Mouse (Mus musculus): Measurements from ENCODE around the gene A430033K04Rik.

The A430033K04Rik gene

DNA sequence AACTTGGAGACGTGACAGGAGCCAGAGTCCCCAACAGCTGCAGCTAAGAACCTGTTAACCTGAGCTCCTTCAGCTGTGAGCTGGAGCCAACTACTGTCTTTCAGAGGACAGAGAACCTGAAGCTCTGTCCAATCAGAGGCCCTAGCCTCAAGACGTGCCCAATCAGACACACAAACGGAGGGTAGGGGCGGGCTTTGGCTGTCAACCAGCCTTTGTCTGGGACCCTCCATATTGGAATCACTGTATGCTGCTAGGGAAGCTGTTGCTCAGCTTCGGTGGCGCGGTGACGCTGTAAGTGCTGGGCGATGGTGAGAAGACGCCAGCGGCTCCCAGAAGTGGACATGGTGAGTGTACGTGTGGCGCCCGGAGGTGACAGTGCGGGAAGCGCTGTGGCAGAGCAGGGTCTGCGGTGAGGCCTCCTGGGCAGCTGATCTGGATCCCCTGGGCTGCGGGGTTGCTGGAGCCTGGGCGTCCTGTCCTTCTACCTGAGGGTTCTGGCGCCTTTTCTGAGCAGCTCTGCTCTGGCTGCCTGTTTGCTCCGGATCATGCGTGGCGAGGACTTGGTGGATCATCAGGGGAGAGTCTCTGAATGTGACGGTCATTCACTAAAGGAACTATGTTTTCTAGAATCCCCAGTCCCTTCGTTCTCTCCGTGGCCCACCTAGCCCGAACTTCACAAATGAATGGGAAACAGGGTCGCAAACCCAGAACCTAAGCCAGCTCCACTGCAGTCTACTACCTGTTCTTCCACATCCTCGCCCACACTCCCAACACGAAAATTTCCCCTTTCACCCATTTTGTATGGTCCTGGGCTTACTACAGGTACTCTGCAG is at the start of gene A430033K04Rik:
Gene A430033K04Rik, plus strand, starts transcription at position 215 of the 833 bp plus-strand sequence.
- DNase-seq: peak; percentile 95

DNA sequence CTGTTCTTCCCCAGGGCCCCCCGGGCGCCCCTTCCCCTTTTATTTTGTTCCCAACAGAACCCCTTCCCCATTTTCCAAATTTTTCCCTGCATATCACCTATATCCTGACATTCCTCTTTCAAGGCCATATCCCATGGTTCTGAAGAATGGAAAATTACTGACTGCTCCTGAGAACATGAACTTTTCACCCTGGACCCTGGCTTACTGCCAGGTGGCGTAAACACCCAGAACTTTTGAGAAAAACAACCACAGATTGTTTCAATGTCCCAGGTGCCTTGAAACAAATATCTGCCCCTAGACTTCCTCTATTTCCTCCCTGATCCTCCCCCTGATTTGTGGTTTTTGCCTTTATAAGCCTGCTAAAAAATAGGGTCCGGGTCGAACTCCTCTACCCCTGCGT is 35.3 kb upstream of the A430033K04Rik start:
- no peak for DNase-seq

DNA sequence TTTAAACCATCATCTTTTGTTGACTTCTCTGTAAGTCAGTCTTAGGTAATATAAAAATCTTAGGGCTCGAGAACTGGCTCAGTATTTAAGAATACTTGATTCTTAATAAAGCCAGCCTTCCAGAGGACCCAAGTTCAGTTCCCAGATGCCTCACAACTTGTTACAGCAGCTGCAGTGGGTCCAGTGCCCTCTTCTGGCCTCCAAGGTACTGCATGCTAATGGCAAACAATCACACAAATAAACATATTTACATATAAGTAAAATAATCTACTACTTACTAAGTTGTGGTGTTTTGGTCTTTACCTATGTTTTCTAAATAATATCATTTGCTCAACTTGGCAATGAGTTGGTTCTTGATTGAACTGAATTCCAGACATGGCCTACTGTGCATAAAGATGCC is 4.3 kb upstream of the A430033K04Rik start:
- no peak for DNase-seq

DNA sequence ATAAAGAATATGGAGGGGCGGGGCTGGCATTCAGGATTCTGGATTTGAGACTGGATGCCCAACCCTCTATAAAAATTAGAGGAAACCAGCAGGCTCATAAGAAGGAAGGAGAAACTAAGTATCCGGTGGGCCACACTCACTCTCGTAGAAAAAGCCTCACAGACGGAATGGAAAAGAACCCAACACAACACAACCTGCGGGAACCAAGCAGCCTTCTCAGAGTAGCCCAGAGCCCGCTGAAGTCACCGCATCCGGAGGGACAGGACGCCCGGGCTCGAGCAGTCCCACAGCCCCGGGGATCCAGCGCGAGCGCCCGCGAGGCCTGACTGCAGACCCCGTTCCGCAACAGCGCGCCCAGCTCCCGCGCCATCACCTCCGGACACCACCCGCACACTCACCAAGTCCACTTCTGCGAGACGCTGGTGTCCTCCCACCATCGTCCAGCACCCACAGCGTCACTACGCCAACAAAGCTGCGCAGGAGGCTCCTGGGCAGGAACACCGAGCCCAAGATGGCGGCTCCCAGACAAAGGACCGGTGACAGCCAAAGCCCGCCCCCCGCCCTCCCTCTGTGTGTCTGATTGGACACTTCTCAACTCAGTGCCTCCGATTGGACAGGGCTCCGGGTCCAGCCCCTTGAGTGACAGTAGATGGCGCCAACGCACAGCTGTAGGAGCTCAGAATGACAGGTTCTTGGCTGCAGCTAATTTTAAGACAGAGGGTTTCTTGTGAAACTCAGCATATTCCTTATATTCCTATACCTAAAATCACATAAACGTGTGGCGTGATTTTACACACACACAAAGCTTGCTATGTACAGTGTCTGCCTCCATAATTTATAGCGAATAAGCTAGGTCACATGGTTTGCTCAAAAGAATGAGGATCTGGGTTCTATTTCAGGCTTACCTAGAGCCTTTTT is 3.2 kb upstream of the A430033K04Rik start, which contains the start of gene Zfp68:
Gene Zfp68, minus strand, starts transcription at position 551 of the 918 bp plus-strand sequence.
- DNase-seq: peak; percentile 95

DNA sequence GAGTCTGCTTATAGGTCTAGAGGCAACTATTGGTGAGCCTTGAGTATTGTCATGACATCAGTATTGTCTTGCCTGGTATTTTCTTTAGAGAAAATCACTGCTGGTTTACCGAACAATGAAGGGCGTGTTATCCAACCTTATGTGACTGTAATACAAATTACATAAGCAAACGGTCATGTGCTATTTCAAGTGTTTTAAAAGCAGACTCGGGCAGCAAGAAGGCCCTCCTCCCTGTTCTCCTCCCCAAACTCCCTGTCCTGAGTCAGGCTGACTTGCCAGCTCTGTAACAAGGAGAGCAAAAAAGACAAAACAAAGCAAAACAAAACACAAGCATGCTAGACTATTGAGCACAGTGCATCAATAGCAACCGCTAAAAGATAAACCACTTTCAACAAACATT is 1.8 kb upstream of the A430033K04Rik start:
- DNase-seq: no peak

DNA sequence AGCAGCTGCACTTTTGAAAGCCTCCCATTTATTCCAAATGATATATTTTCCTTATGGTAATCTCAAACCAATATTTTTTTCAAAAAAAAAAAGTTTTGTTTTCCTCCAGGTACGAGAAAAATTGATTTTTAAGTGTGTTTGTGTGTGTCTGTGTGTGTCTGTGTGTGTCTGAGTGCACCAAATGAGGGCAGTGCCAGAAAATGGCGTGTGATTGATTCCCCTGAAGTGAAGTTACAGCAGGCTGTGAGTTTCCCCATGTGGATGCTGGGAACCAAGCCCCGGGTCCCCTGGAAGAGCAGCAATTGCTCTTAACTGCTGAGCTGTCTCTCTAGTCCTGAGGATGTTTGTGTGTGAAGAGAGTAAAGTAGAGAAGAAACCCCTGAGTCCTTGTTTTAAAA is 818 bp downstream of the A430033K04Rik start:
- no peak for DNase-seq

DNA sequence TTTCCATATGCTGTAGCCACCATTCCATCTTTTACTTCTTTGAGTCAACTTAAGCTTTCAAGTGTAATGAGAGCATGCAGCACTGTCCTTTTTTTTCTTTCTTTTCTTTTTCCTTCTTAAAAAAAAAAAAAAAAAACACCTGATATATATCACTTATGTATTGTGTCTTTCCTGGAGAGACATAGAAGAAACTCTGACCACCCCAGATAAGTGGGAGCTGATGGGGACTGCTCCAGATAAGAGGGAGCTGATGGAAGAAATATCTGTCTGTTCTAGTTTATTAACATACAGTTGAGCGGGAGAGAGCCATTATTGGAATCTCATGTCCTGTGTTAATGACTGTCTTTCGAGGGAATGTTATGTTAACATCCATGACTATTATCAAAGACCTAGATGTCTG is 13.8 kb downstream of the A430033K04Rik start:
- DNase-seq: no peak

DNA sequence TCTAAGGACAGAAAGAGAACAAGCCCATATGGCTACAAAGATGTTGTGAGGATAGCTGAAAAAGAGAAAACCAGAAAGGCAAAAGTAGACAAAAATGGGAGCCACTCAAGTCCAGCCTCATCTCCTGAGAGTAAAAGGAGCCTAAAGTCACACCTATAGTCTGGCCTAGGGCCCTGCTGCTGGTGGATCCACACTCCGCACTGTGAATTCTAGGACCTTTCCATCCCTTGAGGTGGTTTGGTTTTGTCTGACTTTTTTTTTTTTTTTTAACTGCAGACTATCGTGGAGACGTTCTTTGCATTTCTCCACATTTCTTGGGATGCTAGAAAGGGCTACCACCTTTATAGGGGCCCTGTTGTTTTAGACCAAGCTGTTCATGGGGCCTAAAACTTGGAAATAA is 18.4 kb downstream of the A430033K04Rik start:
- no peak for DNase-seq

DNA sequence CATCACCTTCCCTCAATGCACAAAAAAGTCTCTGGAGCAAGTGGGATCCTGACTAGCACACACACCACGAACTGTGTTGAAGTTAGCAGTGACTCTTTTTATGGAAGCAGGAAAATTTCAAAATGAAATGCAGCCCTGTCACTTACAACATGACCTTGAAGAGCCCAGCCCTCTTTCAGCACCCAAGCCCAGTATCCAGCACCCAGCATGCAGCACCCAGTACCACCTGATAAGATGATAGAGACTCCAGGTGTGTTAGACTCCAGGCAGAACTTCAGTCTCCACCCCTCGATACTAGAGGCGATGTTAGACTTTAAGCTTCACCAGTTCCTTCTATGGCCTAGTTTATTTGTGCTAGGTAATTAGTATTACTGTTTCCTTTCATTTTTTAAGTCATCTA is 19.1 kb downstream of the A430033K04Rik start:
- DNase-seq: no peak

DNA sequence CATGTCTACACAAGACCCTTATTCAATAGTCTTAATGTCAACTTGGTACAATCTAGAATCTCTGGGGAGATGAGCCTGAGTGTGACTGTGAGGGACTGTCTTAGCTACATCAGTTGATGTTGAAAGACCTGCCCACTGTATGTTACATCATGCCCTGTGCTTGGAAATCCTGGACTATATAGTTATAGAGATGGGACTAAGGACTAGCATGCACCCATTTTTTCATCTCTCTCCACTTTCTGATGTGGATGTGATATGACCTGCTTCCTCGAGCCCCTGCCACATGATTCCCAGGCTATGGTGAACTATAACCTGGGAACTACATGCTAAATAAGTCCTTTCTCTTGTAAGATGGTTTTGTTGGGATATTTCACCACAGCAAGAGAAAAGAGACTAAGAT is 30.3 kb downstream of the A430033K04Rik start:
- DNase-seq: no peak

DNA sequence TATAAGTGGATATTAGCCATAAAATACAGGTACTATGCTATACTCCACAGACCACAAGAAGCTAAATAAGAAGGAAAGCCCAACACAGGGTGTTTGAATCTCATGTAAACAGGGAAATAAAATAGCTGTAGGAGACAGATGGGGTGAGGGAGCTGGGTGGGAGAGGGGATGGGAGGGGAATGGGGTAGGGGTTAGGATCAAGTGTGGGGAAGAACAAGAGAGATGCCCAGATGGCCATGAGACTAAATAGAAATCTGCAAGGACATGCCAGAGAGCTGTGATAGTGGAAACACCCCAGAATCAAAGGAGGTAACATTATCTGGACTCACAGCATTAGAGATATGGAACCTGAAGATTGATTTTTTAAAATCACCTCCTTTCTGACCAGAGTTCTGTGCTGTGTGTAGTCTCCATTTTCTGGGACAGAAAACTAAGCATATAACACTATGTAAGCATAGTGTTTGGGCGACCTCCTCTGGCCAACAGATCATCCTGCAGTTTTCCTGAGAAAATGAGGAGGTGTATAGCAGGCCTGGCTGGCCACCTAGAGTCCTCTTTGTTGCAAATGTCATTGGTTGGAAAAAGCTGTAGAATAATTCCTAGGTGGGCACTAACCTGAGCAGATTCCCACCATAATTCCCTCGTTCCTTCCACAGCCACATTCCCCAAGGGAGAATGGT is 34.0 kb downstream of the A430033K04Rik start:
- DNase-seq: peak in 1 of 2 experiments; percentile 56

DNA sequence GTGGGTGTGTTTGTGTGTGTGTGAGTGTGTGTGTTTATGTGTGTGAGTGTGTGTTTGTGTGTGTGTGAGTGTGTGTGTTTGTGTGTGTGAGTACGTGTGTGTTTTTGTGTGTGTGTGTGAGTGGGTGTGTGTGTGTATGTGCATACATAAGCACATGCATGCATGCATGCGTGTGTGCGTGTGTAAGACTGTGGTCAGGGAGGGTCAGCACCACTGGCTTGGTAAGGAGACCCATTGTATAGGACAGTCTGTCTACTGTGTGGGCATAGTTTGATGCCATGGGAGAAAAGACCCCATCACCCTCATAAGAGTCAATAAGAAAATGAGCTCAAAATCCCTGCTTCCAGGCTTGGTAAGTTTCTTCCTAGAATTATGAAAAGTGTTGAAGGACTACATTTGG is 34.7 kb downstream of the A430033K04Rik start:
- no peak for DNase-seq

DNA sequence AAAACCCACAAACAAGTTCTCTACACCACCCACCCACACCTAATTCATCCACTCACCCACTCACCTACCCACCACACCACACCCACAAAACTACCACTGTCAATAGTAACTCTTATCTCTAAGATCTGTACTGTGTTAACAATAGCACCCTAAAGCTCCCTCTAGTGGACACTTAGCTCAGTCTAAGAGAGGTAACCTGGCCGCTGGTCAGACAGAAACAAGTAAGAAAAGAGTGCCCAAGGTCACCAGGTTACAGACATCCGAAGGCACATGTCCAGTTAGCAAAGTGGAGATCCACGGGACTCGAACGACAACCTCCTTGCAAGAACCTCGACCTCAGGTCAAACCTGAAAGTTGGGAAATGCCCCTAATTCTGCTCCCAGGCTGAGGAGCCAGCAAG is 35.2 kb downstream of the A430033K04Rik start:
- peak in 1 of 2 experiments; percentile 16 for DNase-seq

DNA sequence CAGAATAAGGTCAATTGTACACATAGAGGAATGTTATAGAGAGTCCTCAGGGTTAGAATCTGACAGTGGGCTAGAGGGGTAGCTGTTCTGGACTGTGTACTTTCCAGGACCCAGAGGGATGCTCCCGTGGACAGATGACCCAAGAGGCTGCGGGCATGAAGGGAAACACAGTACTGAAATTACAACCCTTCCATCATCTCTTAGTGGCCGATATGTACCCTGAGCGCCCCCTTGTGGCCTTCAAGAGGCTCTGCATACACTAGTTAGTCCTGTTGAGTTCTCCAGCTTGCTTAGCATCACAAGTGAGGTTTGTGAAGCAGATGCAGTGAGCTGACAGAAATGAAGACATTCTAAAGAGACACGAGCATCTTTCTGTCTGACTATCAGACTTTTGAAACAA is 36.3 kb downstream of the A430033K04Rik start:
- DNase-seq: peak; percentile 20 to 40

DNA sequence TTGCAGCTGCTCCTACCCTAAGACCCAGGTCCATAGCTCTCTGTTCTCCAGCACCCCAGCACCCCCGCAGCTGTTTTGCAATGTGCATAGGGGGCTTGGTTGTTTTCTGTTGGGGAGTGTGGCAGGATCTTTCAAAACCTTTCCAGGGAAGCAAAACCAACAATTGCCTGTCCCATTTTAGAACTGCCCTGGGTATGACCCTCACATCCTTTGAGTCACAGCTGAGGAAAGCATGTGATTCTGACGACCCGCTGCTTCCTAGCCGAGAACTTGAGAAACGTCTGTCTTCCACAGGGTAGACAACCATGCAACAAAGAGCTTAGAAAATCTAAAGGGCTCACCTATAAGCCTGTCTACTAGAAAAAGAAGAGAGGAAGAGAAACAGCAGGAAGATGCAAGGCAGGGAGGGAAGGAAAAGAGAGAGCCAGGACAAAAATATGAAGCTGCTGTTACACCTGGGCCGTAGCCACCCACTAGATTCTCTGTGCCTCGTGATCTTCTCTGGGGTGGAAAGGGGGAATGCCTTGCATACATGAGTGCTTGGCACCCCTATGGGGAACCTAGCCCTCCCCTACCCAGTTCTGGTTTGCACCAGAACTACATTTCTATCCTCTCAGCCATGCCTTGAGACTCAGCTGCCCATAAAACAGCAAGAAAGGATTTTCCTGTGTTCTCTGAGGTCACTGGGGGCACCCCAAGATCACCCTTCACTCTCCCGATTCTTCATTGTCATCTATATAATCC is 60.5 kb downstream of the A430033K04Rik start:
- DNase-seq: peak in 1 of 2 experiments; percentile 13

DNA sequence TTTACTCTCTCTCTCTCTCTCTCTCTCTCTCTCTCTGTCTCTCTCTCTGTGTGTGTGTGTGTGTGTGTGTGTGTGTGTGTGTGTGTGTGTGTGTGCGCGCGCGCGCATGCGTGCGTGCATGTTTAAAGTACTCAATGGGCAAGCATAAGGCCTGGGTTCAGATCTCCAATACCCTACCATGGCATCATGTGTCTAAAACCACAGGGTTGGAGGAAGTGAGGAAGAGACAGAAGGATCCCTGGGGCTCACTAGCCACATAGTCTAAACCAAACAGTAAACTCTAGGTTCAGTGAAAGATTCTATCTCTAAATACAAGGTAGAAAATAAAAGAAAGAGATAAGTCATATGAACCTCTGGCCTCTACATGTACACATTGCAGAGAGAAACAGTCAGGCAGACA is 61.2 kb downstream of the A430033K04Rik start:
- DNase-seq: no peak

DNA sequence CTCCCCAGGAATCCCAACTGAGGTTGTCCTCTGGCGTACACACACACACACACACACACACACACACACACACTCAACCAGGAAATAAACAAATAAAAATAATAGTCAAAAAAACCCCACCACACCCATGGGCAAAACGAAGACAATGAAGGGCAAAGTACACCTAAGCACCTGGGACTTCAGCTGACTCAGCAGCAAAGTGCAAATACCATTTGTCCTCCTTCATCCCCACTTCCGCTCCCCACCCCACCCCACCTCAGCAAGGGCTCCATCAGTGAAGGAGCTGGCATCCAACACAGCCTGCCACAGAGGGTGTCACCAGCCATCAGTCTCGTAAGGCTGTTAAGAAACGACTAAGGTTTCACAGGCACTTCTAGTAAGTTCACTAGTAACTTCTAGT is 64.8 kb downstream of the A430033K04Rik start:
- DNase-seq: no peak

DNA sequence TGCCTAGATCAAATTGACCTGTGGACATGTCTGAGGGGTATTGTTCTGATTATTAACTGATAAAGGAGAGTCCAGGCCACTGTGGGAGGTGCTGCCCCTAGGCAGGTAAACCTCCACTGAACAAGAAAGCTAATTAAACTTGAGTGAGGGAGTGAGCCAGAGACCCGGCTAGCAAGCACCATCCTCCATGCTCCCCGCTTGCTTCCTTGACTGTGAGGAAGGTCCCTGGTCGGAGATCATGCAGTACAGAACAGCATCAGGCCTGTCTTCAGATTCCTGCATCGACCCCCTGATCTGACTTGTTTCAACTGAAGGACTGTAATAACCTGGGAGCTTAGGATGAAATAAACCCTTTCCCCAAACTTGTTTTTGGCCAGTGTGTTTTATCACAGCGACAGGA is 66.6 kb downstream of the A430033K04Rik start:
- DNase-seq: no peak

DNA sequence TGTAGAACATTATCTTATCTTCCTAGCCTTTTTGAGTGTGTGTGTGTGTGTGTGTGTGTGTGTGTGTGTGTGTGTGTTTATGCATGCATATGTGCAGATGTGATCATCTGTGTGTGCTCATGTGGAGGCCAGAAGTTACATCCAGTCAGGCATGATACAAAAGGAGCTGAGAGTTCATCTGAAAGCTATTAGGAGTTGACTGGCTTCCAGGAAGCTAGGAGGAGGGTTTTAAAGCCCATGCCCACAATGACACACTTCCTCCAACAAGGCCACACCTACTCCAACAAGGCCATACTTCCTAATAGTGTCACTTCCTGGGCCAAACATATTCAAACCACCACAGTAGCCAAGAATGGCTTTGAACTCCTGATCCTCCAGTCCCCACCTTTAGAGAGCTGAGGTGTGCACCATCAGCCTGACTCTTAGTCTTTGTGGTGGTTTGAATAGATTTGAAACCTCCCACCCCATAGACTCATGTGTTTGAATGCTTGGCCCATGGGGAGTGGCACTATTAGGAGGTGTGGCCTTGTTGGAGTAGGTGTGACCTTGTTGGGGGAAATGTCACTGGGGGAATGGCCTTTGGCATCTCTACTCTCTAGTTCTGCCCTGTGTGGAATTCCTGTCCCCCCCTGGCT is 70.4 kb downstream of the A430033K04Rik start:
- no peak for DNase-seq

DNA sequence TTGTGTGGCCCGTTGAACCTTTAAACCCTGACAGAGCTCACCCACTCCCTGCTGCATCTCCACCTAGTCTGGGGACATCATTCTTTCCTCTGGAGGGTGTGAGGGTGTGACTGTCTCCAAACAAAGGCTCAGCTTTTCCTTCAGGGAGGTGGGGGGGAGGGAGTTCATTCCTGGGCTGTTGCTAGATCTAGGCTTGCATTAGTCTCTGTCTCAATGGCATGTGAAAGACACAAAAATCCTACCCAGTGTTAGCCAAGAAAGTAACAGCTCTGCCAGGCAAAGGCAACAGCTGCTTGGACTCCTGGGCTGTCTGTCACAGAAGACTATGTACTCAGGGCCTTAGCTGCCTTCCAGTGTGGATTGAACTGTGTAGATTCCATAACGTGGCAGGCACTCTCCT is 71.4 kb downstream of the A430033K04Rik start:
- no peak for DNase-seq

DNA sequence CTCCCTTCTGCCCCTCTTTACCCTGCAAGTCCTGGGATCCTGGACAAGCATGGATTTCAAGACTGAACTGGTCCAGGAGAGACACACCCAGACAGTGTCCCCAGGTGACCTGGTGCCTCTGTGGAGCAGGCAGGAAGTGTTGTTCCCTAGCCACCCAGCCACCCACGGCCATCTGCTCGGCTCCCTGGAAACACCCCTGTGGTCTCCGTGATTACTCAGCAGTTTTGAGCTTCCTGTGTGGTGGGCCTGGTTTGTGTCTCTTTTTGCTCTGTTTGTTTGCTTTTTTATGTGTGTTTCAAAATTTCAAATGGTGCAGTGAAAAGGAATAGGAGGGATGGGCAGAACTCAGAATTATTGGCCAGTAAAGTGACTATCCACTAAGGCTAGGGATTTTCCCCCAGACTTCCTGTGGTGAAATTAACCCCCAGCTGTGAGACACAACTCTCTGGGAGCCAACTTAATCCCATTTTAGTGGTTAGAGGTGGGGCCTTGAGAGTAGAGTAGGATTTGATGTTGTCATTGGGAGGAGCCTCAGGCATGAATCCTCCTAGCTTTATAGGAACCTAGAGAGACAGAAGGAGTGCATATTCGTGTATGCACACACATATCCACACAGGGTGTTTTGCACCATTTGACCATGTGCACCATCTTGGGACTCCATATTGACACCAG is 72.0 kb downstream of the A430033K04Rik start:
- DNase-seq: peak in 1 of 2 experiments; percentile 24

Data from lung, postnatal 4 days (tissue).